Mouse (Mus musculus): ENCODE data around the gene Csad.

- TF ChIP-seq CTCF (IDR thresholded peaks at IDR 0.05; ENCODE audit: extremely low read depth, insufficient read length, insufficient replicate concordance, low read depth, low read length) = no peak
- no peak for TF ChIP-seq POLR2A (IDR thresholded peaks at IDR 0.05; ENCODE audit: low read depth, low read length)
These were observed 27.1 kb downstream of the Csad start for GRCm38 (mm10) chr15:102177417-102177816.

All from small intestine, adult 2 months (tissue).